Mouse (Mus musculus): ENCODE data around the gene Prkn.

The Prkn gene

GRCm38 (mm10) chr17:11394607-11395006 is 554.4 kb downstream of the Prkn start:
- no peak for DNase-seq (ENCODE audit: low read depth, low spot score)

- DNase-seq (ENCODE audit: low read depth, low spot score): no peak
Measured at GRCm38 (mm10) chr17:11397678-11398077, 557.5 kb downstream of the Prkn start.

GRCm38 (mm10) chr17:11402225-11402875 is 562.2 kb downstream of the Prkn start:
- no peak for DNase-seq (ENCODE audit: low read depth, low spot score)

- DNase-seq (ENCODE audit: low read depth, low spot score): no peak
Measured at GRCm38 (mm10) chr17:11411414-11411813, 571.2 kb downstream of the Prkn start.

GRCm38 (mm10) chr17:11413688-11414087 is 573.5 kb downstream of the Prkn start:
- no peak for DNase-seq (ENCODE audit: low read depth, low spot score)

GRCm38 (mm10) chr17:11414288-11414687 is 574.1 kb downstream of the Prkn start:
- no peak for DNase-seq (ENCODE audit: low read depth, low spot score)

- DNase-seq (ENCODE audit: low read depth, low spot score): no peak
Measured at GRCm38 (mm10) chr17:11417150-11417549, 577.0 kb downstream of the Prkn start.

GRCm38 (mm10) chr17:11419484-11419883 is 579.3 kb downstream of the Prkn start:
- DNase-seq (ENCODE audit: low read depth, low spot score): no peak

- peak; percentile 37 for DNase-seq (ENCODE audit: low read depth, low spot score)
Measured at GRCm38 (mm10) chr17:11420839-11421238, 580.7 kb downstream of the Prkn start.

GRCm38 (mm10) chr17:11421264-11421940 is 581.2 kb downstream of the Prkn start:
- DNase-seq (ENCODE audit: low read depth, low spot score): no peak

- DNase-seq (ENCODE audit: low read depth, low spot score): no peak
Measured at GRCm38 (mm10) chr17:11431323-11431722, 591.1 kb downstream of the Prkn start.

- DNase-seq (ENCODE audit: low read depth, low spot score): no peak
Measured at GRCm38 (mm10) chr17:11432593-11432992, 592.4 kb downstream of the Prkn start.

GRCm38 (mm10) chr17:11462721-11463120 is 622.5 kb downstream of the Prkn start:
- no peak for DNase-seq (ENCODE audit: low read depth, low spot score)

GRCm38 (mm10) chr17:11466095-11466494 is 625.9 kb downstream of the Prkn start:
- DNase-seq (ENCODE audit: low read depth, low spot score): no peak

- DNase-seq (ENCODE audit: low read depth, low spot score): no peak
Measured at GRCm38 (mm10) chr17:11468624-11469023, 628.4 kb downstream of the Prkn start.

- no peak for DNase-seq (ENCODE audit: low read depth, low spot score)
Measured at GRCm38 (mm10) chr17:11483032-11483431, 642.8 kb downstream of the Prkn start.

- no peak for DNase-seq (ENCODE audit: low read depth, low spot score)
Measured at GRCm38 (mm10) chr17:11490051-11490450, 649.9 kb downstream of the Prkn start.

GRCm38 (mm10) chr17:11502556-11502955 is 662.4 kb downstream of the Prkn start:
- DNase-seq (ENCODE audit: low read depth, low spot score): no peak

GRCm38 (mm10) chr17:11504496-11504895 is 664.3 kb downstream of the Prkn start:
- DNase-seq (ENCODE audit: low read depth, low spot score): no peak

- DNase-seq (ENCODE audit: low read depth, low spot score): no peak
Measured at GRCm38 (mm10) chr17:11507082-11507481, 666.9 kb downstream of the Prkn start.

GRCm38 (mm10) chr17:11510081-11510480 is 669.9 kb downstream of the Prkn start:
- no peak for DNase-seq (ENCODE audit: low read depth, low spot score)

- DNase-seq (ENCODE audit: low read depth, low spot score): no peak
Measured at GRCm38 (mm10) chr17:11514032-11514761, 674.0 kb downstream of the Prkn start.

- DNase-seq (ENCODE audit: low read depth, low spot score): no peak
Measured at GRCm38 (mm10) chr17:11515619-11516018, 675.4 kb downstream of the Prkn start.

Data from brain, embryonic 18.5 days (tissue).